ENCODE assay signal across 9 mouse cellular contexts in genomic region chr11:67153123-67153522, GRCm38 (mm10). TPM values are rescaled to one million over a fixed set of nuclear protein-coding genes. Genes with fewer than 3 reads are reported as not detected.
DNase-seq lines count a peak whose midpoint lies in the region; ATAC-seq lines count a peak whose summit lies in the region.
"Had no signal": no experiment of that assay in that cellular context is flagged by ENCODE, and none has a peak within 500 bp of the region (broad histone marks: within the 10 kb centered on the region; RNA-seq: fewer than 3 reads in every experiment).

No protein-coding gene starts in this region.

- no peaks in the 10 kb centered on the region for H3K36me3 ChIP-seq in kidney, embryonic 15.5 days

- no peak overlapping the region for H3K4me2 ChIP-seq in kidney, embryonic 15.5 days

- H3K9me3 ChIP-seq in kidney, embryonic 15.5 days (replicated peaks), result no peaks in the 10 kb centered on the region

- no peak overlapping the region for H3K27ac ChIP-seq in kidney, embryonic 15.5 days

- ATAC-seq in kidney, embryonic 15.5 days (replicated peaks; ENCODE audit: low FRiP score), result no peak
- ATAC-seq in megakaryocyte-erythroid progenitor cell, adult 5-6 weeks (replicated peaks; ENCODE audit: low FRiP score, low TSS enrichment, poor library complexity, severe bottlenecking), result no peak

- no peak overlapping the region for H3K4me3 ChIP-seq in kidney, embryonic 15.5 days (replicated peaks)

- H3K27me3 ChIP-seq in kidney, embryonic 15.5 days, result no peaks in the 10 kb centered on the region

- 30% methylated on average over 1 of the region's 1 CpGs for WGBS in kidney, embryonic 15.5 days

- DNase-seq in adrenal gland, adult 2 months, result peak; percentile 11
- no peak for DNase-seq in adrenal gland, adult 18-20 months (ENCODE audit: low spot score in 2 of 2)
- peak; percentile 2 for DNase-seq in kidney, adult 9 months
- peak; percentile 71 for DNase-seq in gastrocnemius, postnatal 14 days
- DNase-seq in right cerebral cortex, adult 18-20 months, result peak; percentile 78
- no peak for DNase-seq in kidney, postnatal 10 days

- H3K4me1 ChIP-seq in kidney, embryonic 15.5 days, result no peaks in the 10 kb centered on the region

- intact Hi-C loops in gastrocnemius, postnatal 14 days (cut with DNase I; ENCODE audit: low total_unique reads), result no loop called here

- H3K9ac ChIP-seq in kidney, embryonic 15.5 days, result no peak overlapping the region

RNA-seq across cellular contexts. Expression of gene Myh2, which starts 17.7 kb away (rescaled TPM):
- total RNA-seq in adrenal gland, adult 2 months (2021), result not detected
- 0.03 TPM in 1 of 2 replicates, not detected in the other for polyA plus RNA-seq in adrenal gland, adult 2 months (2012; rRNA removed)
- 1 to 10 TPM in 1 of 2 experiments, not detected in 1; 5.2 TPM for total RNA-seq in adrenal gland, adult 18-20 months (2021)
- polyA plus RNA-seq in kidney, embryonic 15.5 days (2015; fragmentation: Nextera tagmentation; extraction: Ambion mirVana), result 0.03 TPM in 1 of 2 replicates, not detected in the other
- total RNA-seq in gastrocnemius, postnatal 14 days (2021), result 1,000 to 10,000 TPM; 1,817 to 1,833 TPM
- total RNA-seq in megakaryocyte-erythroid progenitor cell, adult 5-6 weeks (2014; fragmentation: Nextera tagmentation), result not detected in 2 replicates
- total RNA-seq in megakaryocyte-erythroid progenitor cell, adult 5-6 weeks (2017), result not detected in 2 replicates
- polyA plus RNA-seq: limb, embryonic 11.5 days had no signal

RNA-seq across cellular contexts. Expression of gene Myh1, which starts 46.7 kb away (rescaled TPM):
- under 1 TPM in 1 of 2 experiments, not detected in 1; 0.07 TPM for total RNA-seq in adrenal gland, adult 2 months (2021)
- not detected in 2 replicates for polyA plus RNA-seq in adrenal gland, adult 2 months (2012; rRNA removed)
- total RNA-seq in adrenal gland, adult 18-20 months (2021), result 1 to 10 TPM in 1 of 2 experiments, under 1 TPM in 1; 0.03 to 7.7 TPM
- polyA plus RNA-seq in kidney, embryonic 15.5 days (2015; fragmentation: Nextera tagmentation; extraction: Ambion mirVana), result 0.10 and 0.17 TPM in 2 replicates
- total RNA-seq in gastrocnemius, postnatal 14 days (2021), result 1,000 to 10,000 TPM; 3,624 to 4,119 TPM
- not detected in 2 replicates for total RNA-seq in megakaryocyte-erythroid progenitor cell, adult 5-6 weeks (2014; fragmentation: Nextera tagmentation)
- total RNA-seq in megakaryocyte-erythroid progenitor cell, adult 5-6 weeks (2017), result not detected in 2 replicates

Comparison
In these comparisons a context has a peak if more than half of its experiments do, and no peak if none do; other contexts are left out.
1. DNase-seq: peak in adrenal gland, adult 2 months (single experiment), kidney, adult 9 months (single experiment), gastrocnemius, postnatal 14 days (single experiment) and right cerebral cortex, adult 18-20 months (single experiment); none in adrenal gland, adult 18-20 months (0 of 2) and kidney, postnatal 10 days (single experiment).
2. RNA of gene Myh2, which starts 17.7 kb away (total RNA-seq): 1,817 to 1,833 TPM in gastrocnemius, postnatal 14 days; 5.2 TPM in adrenal gland, adult 18-20 months, not detected in adrenal gland, adult 2 months and not detected in megakaryocyte-erythroid progenitor cell, adult 5-6 weeks; every median in the first group is over 100 times any median in the second.
3. RNA of gene Myh1, which starts 46.7 kb away (total RNA-seq): 3,624 to 4,119 TPM in gastrocnemius, postnatal 14 days; 0.03 to 7.7 TPM in adrenal gland, adult 18-20 months, 0.07 TPM in adrenal gland, adult 2 months and not detected in megakaryocyte-erythroid progenitor cell, adult 5-6 weeks; every median in the first group is over 100 times any median in the second.